Mouse (Mus musculus): ENCODE results near the gene Ikzf2.

Gene Ikzf2

GRCm38 (mm10) chr1:69591328-69591801, 95.7 kb downstream of the Ikzf2 start:
- DNase-seq (ENCODE audit: low spot score in 2 of 2): peak in 1 of 2 experiments; percentile 21

- DNase-seq (ENCODE audit: low spot score in 2 of 2): no peak
These were observed 101.5 kb downstream of the Ikzf2 start for GRCm38 (mm10) chr1:69585546-69585945.

DNA sequence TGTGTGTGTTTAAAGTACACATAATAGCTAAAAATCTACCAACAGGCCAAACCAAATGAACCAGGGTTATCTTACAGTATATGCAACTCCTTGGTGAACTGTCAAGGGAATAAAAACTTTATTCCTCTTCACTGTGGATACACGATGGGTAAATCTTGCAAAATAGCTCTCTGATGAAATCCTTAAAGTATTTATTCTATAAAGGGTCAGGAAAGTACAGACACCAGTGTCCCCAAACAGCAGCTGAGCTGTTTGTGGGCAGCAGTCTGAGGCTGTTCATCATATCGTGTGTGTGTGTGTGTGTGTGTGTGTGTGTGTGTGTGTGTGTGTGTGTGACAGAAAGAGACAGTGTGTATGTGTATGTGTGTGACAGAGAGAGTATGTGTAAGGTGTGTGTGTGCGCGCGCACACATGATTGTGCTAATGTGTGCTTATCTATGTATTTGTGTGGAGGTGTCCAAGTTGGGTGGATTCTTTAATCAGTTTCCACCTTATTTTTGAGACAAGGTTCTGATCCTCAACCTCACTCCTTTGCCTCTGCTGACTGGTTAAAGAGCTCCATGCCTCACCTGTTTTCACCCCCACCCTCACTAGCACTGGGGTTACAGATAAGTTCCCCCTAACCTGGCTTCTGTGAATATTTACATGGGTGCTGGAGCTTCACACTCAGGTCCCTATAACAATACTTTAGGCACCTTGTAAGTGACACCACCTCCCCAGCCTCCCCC, 102.9 kb downstream of the Ikzf2 start:
- no peak for DNase-seq (ENCODE audit: low spot score in 2 of 2)

DNA sequence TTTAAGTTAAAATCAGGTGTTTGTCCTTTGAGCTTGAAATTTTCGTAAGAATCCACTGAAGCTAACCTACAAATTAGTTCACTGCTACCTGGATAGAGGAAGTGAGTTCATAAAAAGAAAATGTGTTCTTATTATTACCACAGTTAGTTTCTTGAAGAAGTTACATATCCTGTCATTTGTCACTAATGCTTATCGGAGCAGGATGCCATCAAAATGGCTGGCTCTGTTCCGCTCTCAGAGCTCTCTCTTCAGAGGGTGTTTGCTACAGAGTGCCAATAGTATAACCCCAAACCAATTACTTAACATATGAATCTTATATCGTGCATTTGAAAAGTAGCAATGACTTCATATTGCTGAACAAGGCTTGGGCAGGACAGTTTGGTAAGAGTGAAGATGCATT, 108.1 kb downstream of the Ikzf2 start:
- no peak for DNase-seq (ENCODE audit: low spot score in 2 of 2)

GRCm38 (mm10) chr1:69559443-69560090, 127.5 kb downstream of the Ikzf2 start:
- DNase-seq (ENCODE audit: low spot score in 2 of 2): no peak

DNA sequence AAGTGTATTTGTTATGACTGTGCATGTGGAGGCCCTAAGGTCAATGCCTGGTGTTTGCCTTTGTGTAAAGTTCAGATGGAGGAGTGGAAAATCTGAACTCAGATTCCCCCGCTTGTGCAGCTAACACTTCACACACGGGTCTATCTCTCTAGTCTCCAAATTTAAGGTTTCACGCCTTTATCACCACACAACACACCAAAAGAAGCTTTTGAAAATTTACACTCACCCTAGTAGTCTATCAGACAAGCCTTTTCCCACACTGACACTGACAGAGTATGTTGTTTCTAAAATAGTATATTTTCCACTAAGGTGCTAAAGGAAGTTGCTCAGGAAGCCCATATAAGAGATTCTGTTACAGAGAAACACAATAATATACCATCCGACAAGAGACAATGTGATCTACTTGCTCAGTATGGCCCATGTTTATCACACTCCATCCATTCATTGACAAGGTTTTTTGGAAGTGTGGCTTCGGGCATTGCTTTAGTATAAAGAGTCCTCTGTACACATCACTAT, 131.4 kb downstream of the Ikzf2 start:
- no peak for DNase-seq (ENCODE audit: low spot score in 2 of 2)

GRCm38 (mm10) chr1:69549987-69550386, 137.1 kb downstream of the Ikzf2 start:
- DNase-seq (ENCODE audit: low spot score in 2 of 2): no peak

GRCm38 (mm10) chr1:69545885-69546253, 141.2 kb downstream of the Ikzf2 start:
- DNase-seq (ENCODE audit: low spot score in 2 of 2): no peak

DNA sequence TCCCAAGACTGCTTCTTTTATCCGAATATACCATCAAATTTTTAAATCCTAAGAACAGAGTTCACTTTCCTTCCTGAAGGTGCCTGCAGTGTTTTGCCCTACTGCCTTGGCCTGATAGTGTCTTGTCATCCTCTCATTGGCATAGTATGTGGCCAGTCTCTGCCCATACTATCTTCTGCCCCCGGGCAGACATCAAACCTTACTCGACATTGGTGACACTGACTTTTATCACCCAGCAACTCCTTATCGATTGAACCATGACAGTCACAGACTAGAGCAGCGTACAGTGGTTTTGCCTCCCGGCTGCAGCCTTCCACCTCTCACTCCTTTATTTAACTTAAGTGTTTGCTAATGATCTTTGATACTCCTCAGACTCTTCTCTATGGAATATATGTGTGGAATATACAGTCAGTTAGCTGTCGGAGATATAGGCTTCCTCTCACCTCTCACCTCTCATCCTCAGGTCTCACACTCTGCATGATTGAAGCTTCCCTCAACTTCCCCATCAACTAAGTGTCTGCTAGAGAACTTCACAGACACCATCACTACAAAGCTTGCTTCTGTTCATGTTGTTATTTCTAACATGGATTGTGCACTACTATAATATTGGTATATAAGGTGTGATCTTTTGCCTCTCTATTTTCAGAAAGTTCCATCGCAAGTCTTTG, 141.7 kb downstream of the Ikzf2 start:
- no peak for DNase-seq (ENCODE audit: low spot score in 2 of 2)

GRCm38 (mm10) chr1:69543774-69544597, 143.1 kb downstream of the Ikzf2 start:
- no peak for DNase-seq (ENCODE audit: low spot score in 2 of 2)

- no peak for DNase-seq (ENCODE audit: low spot score in 2 of 2)
These were observed 144.5 kb downstream of the Ikzf2 start for GRCm38 (mm10) chr1:69542546-69542945.

DNA sequence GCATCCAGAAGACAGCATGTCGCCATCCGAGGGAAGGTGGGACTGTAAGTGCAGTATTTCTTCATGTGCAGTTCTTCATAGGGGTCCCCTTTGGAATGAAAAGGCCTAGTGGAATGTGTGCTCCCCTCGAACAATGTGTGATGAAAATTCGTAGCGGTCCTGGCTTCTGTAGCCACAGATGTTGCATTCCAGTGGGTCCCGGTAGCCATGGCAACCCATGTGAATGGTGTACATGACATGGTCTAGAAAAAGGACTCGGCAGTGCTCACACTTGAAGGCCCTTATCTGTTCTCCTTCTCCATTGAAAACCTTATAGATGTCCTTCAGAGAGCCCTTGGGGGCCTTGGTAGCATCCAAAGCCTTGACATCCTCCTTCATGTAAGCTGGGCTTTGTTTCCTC, 148.4 kb downstream of the Ikzf2 start:
- DNase-seq (ENCODE audit: low spot score in 2 of 2): no peak

GRCm38 (mm10) chr1:69537619-69538018, 149.4 kb downstream of the Ikzf2 start:
- no peak for DNase-seq (ENCODE audit: low spot score in 2 of 2)

DNA sequence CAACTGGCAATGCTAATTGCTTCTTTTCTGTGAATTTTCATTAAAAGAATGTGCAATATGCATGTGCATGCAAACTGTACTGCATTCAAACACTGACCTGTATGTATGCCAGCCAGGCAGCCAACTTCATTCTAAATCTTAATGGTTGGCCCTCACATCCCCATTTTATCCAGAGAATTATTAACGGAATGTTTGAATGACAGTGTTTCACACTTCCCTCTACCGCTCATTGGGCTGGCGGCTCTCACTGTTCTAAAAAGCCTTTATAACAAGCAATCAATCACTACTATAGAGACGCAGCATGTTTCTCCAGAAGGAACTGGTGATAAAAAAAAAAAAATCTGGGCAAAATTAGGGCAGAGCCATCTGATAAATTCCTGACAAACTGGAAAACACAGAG, 151.5 kb downstream of the Ikzf2 start:
- no peak for DNase-seq (ENCODE audit: low spot score in 2 of 2)

DNA sequence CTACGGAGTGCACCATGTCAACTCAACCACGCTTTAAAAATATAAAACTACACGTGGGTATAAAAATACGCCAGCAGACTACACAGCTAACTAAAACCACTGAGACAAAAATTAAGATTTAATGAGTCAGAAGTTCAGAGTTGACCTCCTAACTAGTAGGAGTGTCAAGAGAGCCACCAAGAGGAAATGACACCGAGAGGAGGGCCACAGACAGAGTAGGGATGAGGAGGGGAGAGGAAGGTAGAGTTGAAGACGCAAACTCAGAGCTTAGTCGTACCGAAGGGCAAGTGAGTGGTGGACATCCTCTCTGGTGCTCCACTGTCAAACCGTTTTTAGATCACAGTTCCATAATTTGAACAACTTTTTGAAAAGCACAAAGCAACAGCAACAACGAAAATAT, 154.0 kb downstream of the Ikzf2 start:
- no peak for DNase-seq (ENCODE audit: low spot score in 2 of 2)

DNA sequence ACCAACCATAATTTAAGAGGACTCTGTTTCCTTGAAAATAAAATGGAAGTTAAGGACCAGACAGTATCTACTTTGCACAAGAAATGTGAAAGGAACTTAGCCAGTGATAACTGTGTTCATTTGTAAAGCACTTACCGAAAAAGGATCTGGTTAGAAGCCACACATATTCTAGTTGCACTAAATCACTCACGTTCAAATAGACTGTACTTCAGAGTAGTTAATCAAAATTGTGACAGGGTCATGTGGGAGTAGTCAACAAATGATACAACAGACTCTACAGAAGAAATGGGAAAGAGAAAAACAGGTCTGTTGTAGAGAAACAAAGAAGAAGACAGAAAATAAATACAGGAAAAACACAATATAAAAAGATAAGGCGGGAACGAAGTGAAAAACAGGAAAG, 158.3 kb downstream of the Ikzf2 start:
- DNase-seq (ENCODE audit: low spot score in 2 of 2): no peak

DNA sequence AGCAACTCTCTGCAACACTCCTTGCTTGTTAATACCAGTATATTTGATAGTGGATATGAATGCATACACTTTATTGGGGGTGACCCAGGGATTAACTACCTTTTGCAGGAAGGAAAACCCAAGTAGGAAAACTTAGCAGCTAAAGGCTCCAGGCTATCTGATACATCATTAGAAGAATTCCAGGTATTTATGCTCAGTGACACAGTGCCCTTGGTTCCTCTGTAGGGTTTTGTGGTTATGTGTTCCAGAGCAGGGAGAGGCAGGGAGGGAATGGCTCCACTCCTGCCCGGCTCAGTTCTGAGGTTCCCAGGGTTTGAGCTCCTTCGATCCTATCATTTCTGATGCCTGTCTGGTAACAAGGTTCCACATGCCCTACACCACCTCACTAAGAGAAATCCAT, 165.4 kb downstream of the Ikzf2 start:
- DNase-seq (ENCODE audit: low spot score in 2 of 2): no peak

DNA sequence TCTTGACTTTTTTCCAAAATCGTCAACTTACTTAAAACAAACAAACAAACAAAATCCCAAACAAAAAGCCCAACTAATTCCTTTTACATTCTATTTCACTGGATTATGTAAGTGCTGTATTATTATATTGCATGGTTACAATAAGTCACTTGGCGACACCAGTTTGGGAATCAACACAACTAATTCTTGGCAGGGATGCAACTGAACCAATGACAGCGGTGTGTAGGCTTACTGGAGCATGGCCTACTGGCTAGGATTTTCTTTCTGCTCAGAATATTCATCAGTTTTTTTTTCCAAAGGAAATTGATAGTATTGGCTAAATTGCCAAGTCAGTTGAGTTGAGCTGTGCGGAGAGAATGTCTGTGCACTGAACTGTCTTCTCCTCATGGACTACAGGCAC, 167.7 kb downstream of the Ikzf2 start:
- no peak for DNase-seq (ENCODE audit: low spot score in 2 of 2)

GRCm38 (mm10) chr1:69518012-69518411, 169.0 kb downstream of the Ikzf2 start:
- no peak for DNase-seq (ENCODE audit: low spot score in 2 of 2)

DNA sequence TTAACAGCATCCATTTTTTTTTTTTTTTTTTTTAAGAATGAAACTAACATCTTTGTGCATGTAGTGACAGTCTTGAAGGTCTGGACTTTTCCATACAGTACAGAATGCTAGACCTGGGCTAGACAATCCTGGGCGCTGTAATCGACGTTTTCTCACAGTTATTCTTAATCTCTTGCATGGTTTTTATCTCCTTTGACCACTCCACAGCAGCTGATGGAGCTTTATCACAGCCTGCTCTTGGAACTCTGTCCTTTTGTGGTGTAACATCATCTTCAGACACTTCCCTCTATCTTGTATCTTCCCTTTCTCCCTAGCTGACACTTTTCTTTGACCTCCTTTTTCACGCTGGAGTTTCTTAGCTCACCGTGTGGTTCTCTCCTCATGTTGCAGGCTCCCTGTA, 170.9 kb downstream of the Ikzf2 start:
- no peak for DNase-seq (ENCODE audit: low spot score in 2 of 2)

DNA sequence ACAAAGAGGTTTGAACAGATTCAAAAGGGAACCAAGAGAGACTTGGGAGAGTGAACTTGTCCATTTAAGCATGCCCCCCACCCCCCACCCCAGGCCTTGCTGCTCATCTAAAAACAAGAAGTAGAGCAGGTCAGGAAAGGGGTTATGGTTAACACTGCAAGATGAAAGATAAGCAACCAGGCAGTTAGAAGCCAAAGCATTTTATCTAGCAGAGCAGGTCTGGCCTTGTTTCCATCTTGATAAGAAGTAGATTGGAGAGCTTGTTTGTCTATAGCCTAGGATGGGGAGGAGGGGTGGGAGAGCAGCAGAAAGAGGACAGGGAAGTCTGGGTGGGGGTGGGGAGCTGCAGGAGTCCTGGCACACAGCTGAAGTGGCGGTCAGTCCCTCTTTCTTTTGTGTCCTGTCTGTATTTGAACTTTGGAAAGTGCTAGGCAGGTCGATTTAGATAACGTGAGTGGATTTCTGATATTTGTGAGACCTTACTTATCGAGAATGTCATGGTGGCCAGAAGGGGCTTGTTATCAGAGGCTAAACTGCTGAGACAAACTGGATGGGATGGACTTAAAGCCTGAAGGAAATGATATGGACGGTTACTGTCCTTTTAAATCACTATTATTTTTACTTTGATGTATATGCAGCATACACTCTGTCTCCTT, 173.3 kb downstream of the Ikzf2 start:
- DNase-seq (ENCODE audit: low spot score in 2 of 2): peak; percentile 8 to 21
